Comparison of ENCODE assay signal across 8 mouse cellular contexts in the genomic region with DNA sequence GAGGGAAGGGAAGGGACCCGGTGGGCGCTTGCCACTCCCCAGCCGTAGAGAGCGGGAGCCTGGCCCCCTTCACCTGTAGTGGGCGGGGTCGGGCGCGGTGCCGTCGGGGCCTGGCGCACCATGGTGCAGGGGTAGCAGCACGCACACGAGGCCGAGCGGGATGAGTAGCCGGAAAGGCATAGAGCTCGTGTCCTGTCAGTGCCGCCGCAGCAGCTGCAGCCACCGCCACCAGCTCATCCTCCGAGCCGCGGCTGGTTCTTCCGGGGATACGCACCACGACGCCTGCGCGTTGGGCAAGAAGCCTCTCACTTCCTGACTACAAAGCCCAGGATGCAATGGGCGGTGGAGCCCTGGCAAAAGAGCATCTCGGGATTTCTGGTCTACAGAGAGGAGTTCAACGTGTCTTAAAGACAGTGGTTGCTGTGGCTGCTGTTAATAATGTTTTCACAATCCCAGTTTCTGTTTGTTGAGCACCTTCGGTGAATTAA. TPM values are rescaled to one million over a fixed set of nuclear protein-coding genes. Genes with fewer than 3 reads are reported as not detected.
DNase-seq lines count a peak whose midpoint lies in the region; ATAC-seq and TF ChIP-seq lines count a peak whose summit lies in the region.

A gene (minus strand): TSS at position 318 of the 488 bp plus-strand sequence.

- under 1% methylated on average over 33 of the region's 33 CpGs for WGBS in hindbrain, embryonic 13.5 days

- peaks cover 6% of the 10 kb centered on the region for H3K27me3 ChIP-seq in Patski
- 0 out of 2 replicates have a peak, but pooled peaks cover 5% of the 10 kb centered on the region for H3K27me3 ChIP-seq in hindbrain, embryonic 13.5 days

- CTCF ChIA-PET in Patski (lab: Charles Lee), result interaction anchor here (1.1 kb wide), 1 partner anchor 33 kb away, joined by 5 read pairs; no protein-coding TSS in a partner anchor

- peak; percentile 50 for DNase-seq in Patski (ENCODE audit: low read depth, low spot score)
- peak; percentile 91 to 93 for DNase-seq in cerebellum, postnatal 14 days
- DNase-seq in frontal cortex, postnatal 14 days (ENCODE audit: low spot score in 2 of 2), result peak; percentile 81 to 88
- DNase-seq in layer of hippocampus, postnatal 25 days (ENCODE audit: extremely low spot score in 1 of 2, low spot score in 1 of 2), result peak; percentile 66 to 84
- DNase-seq in lung, postnatal 25 days (ENCODE audit: low spot score), result peak; percentile 96
- DNase-seq in retina, embryonic 14.5 days (ENCODE audit: low spot score), result peak; percentile 94
- peak; percentile 95 for DNase-seq in thymus, postnatal 4 days

- peak within 1 kb of the TSS; percentile 93 for H3K9ac ChIP-seq in hindbrain, embryonic 13.5 days

- ATAC-seq in Patski, result peak; percentile 87
- peak; percentile 95 for ATAC-seq in hindbrain, embryonic 13.5 days (ENCODE audit: low FRiP score)

- H3K36me3 ChIP-seq in hindbrain, embryonic 13.5 days, result peaks cover 25% of the 10 kb centered on the region

- no peak for TF ChIP-seq CTCF in Patski (IDR thresholded peaks at IDR 0.05)

- H3K4me1 ChIP-seq in hindbrain, embryonic 13.5 days (replicated peaks), result peaks cover 14% of the 10 kb centered on the region

- H3K4me2 ChIP-seq in hindbrain, embryonic 13.5 days, result peak within 1 kb of the TSS; percentile 98

- in situ Hi-C loops in Patski (cut with MboI; ENCODE audit: low pct_unique_long_range_greater_than_20kb), result no loop called here

- peak within 1 kb of the TSS; percentile 92 for H3K4me3 ChIP-seq in hindbrain, embryonic 13.5 days

- H3K27ac ChIP-seq in hindbrain, embryonic 13.5 days, result peak within 1 kb of the TSS; percentile 84

- H3K9me3 ChIP-seq in hindbrain, embryonic 13.5 days, result no peaks in the 10 kb centered on the region

- POLR2A ChIA-PET in Patski (lab: Charles Lee), result interaction anchor here (1.1 kb wide), 1 partner anchor 14 kb away, joined by 3 read pairs; no protein-coding TSS in a partner anchor

RNA-seq across cellular contexts. Expression of the gene that starts here (rescaled TPM):
- polyA plus RNA-seq in Patski (2021), result 35.4 TPM
- polyA plus RNA-seq in hindbrain, embryonic 13.5 days (2015; fragmentation: Nextera tagmentation; extraction: Ambion mirVana), result 45.3 and 46.4 TPM in 2 replicates
- total RNA-seq in layer of hippocampus, postnatal 25 days (2021), result 10 to 100 TPM; 19.8 to 22.9 TPM

Comparison
In these comparisons a context has a peak if more than half of its experiments do, and no peak if none do; other contexts are left out.
1. Peak in every context shown above with its lines: DNase-seq, ATAC-seq, H3K4me3 ChIP-seq and H3K27ac ChIP-seq.